Mouse (Mus musculus) central nervous system, embryonic 14 days (tissue): Measurements from ENCODE around the gene Tma16. TPM values are rescaled to one million over a fixed set of nuclear protein-coding genes. Genes with fewer than 3 reads are reported as not detected.

Experiments used
- polyA plus RNA-seq: library from polyadenylated mRNA; depleted of rRNA; stranded (reverse); fragments of >200 nt; gene quantifications from 2 replicates; pipeline ENCODE4 v1.2.3, GENCODE M21; 2012; rRNA removed

The Tma16 gene
- polyA plus RNA-seq: 11.4 and 12.5 TPM in 2 replicates

GRCm38 (mm10) chr8:66486084-66486763, at the start of gene Tma16:
Gene Tma16, minus strand, starts transcription at chr8:66486530.

GRCm38 (mm10) chr8:66511537-66511936, 25.2 kb upstream of the Tma16 start, which contains the start of gene Tktl2:
Gene Tktl2, plus strand, starts transcription at chr8:66511756.

Other genes starting within 250 kb of the Tma16 start
- gene Tktl2, start 25.2 kb upstream of the Tma16 start, polyA plus RNA-seq: 0.01 and 0.02 TPM in 2 replicates
- gene Npy5r, start 201.6 kb upstream of the Tma16 start, polyA plus RNA-seq: 0.56 and 0.66 TPM in 2 replicates
- gene Npy1r, start 210.7 kb upstream of the Tma16 start, polyA plus RNA-seq: 3.1 and 4.3 TPM in 2 replicates